Mouse (Mus musculus) myocyte (in vitro differentiated cells): ENCODE data around the gene Ces2g.

Experiments used
- CEBPB ChIP-seq: IDR thresholded peaks from 2 replicates; pipeline ENCODE4 v1.6.1; 2011; ENCODE audit warnings: mild to moderate bottlenecking, moderate library complexity; ENCODE audit not compliant: poor library complexity, insufficient read depth, severe bottlenecking
- E2F4 ChIP-seq: IDR thresholded peaks from one replicate; pipeline ENCODE4 v1.6.1; 2011; ENCODE audit warnings: mild to moderate bottlenecking, control low read depth, moderate library complexity; ENCODE audit not compliant: insufficient read depth
- MAX ChIP-seq: IDR thresholded peaks from one replicate; pipeline ENCODE4 v1.6.1; 2011; ENCODE audit warnings: low read depth, mild to moderate bottlenecking, control low read depth
- MYOD1 ChIP-seq, 3 experiments: IDR thresholded peaks; one replicate each; pipeline ENCODE4 v1.6.1; 2011; ENCODE audit warnings: control low read depth in 2 of 3, low read depth in 2 of 3, mild to moderate bottlenecking in 2 of 3, moderate library complexity in 1 of 3; ENCODE audit not compliant: insufficient read length in 2 of 3, control insufficient read depth in 1 of 3
- MYOG ChIP-seq, 3 experiments: IDR thresholded peaks; one replicate each; pipeline ENCODE4 v1.6.1; 2011; ENCODE audit warnings: control low read depth in 2 of 3, low read depth in 2 of 3, mild to moderate bottlenecking in 2 of 3; ENCODE audit not compliant: insufficient read length in 2 of 3, control insufficient read depth in 1 of 3, insufficient read depth in 1 of 3
- POLR2A ChIP-seq: IDR thresholded peaks from one replicate; pipeline ENCODE4 v1.6.1; 2011; ENCODE audit warnings: low read depth, mild to moderate bottlenecking, control low read depth, moderate library complexity; ENCODE audit not compliant: insufficient read length
- POLR2AphosphoS2 ChIP-seq: IDR thresholded peaks from one replicate; pipeline ENCODE4 v1.6.1; 2011; ENCODE audit warnings: low read depth, control low read depth; ENCODE audit not compliant: insufficient read length
- REST ChIP-seq: IDR thresholded peaks from one replicate; pipeline ENCODE4 v1.6.1; 2011; ENCODE audit warnings: mild to moderate bottlenecking, control low read depth, moderate library complexity; ENCODE audit not compliant: insufficient read depth, insufficient read length
- USF1 ChIP-seq: IDR thresholded peaks from one replicate; pipeline ENCODE4 v1.6.1; 2011; ENCODE audit warnings: low read depth, mild to moderate bottlenecking, control low read depth, moderate library complexity

DNA sequence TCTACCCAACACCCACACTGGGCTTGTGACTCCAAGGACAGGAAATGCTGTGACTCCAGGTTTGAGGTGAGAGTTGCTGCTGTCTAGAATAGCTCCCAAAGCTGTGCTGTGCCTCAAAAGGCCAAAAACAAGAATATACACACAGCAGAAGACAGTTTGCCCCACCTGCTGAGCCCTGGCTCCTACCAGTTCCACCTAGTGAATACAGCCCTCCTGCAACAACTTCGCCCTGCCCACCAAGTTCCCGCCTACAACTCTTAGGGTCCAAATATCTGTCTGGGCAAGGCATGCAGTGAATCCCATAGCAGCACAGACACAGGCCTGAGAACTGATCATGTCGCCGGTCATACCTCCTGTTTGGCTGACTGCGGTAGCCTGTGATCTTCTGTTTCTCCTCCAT is 22.6 kb downstream of the Ces2g start:
- no peak for TF ChIP-seq POLR2A
- no peak for TF ChIP-seq MAX
- TF ChIP-seq MYOG (IDR thresholded peaks at IDR 0.05; ENCODE audit: control insufficient read depth in 1 of 3, insufficient read depth in 1 of 3, insufficient read length in 2 of 3, low read depth in 2 of 3), result no peak
- no peak for TF ChIP-seq CEBPB
- no peak for TF ChIP-seq MYOD1 (IDR thresholded peaks at IDR 0.05; ENCODE audit: control insufficient read depth in 1 of 3, insufficient read length in 2 of 3, low read depth in 2 of 3)
- no peak for TF ChIP-seq REST
- TF ChIP-seq USF1, result no peak
- TF ChIP-seq E2F4, result no peak
- TF ChIP-seq POLR2AphosphoS2, result no peak
